Mouse (Mus musculus): ENCODE measurements around the gene 7530416G11Rik. TPM values are rescaled to one million over a fixed set of nuclear protein-coding genes. Genes with fewer than 3 reads are reported as not detected.

The 7530416G11Rik gene
- not detected in 2 replicates for polyA plus RNA-seq (2015; fragmentation: Nextera tagmentation; extraction: Ambion mirVana)

GRCm38 (mm10) chr15:85503127-85503526, at the start of gene 7530416G11Rik:
7530416G11Rik (minus strand) TSS chr15:85503227.
- peaks cover 13% of the 10 kb centered on the region for H3K4me1 ChIP-seq
- no peaks in the 10 kb centered on the region for H3K27me3 ChIP-seq (replicated peaks)
- H3K27ac ChIP-seq, result no peak within 1 kb of the TSS
- 84% methylated on average over 8 of the region's 8 CpGs for WGBS
- no peak within 1 kb of the TSS for H3K9ac ChIP-seq
- H3K4me2 ChIP-seq, result no peak within 1 kb of the TSS
- no peak for ATAC-seq (replicated peaks)
- no peaks in the 10 kb centered on the region for H3K36me3 ChIP-seq (replicated peaks)
- H3K9me3 ChIP-seq, result no peaks in the 10 kb centered on the region
- H3K4me3 ChIP-seq, result no peak within 1 kb of the TSS

GRCm38 (mm10) chr15:85546500-85546899, 43.5 kb upstream of the 7530416G11Rik start:
- Histone ChIP-seq H3K27ac (no peak overlapping the region), H3K4me2 (no peak overlapping the region), H3K27me3 (replicated peaks) (no peaks in the 10 kb centered on the region), H3K9ac (no peak overlapping the region), H3K4me1 (no peaks in the 10 kb centered on the region), H3K4me3 (no peak overlapping the region), H3K9me3 (no peaks in the 10 kb centered on the region), H3K36me3 (replicated peaks) (no peaks in the 10 kb centered on the region)
- 79% methylated on average over 4 of the region's 4 CpGs for WGBS
- ATAC-seq (replicated peaks), result no peak

GRCm38 (mm10) chr15:85545369-85545768, 42.3 kb upstream of the 7530416G11Rik start:
- no peaks in the 10 kb centered on the region for H3K9me3 ChIP-seq
- WGBS, result 91% methylated on average over 5 of the region's 5 CpGs
- no peaks in the 10 kb centered on the region for H3K27me3 ChIP-seq (replicated peaks)
- H3K4me3 ChIP-seq, result no peak overlapping the region
- H3K27ac ChIP-seq, result no peak overlapping the region
- no peak overlapping the region for H3K4me2 ChIP-seq
- H3K4me1 ChIP-seq, result no peaks in the 10 kb centered on the region
- no peaks in the 10 kb centered on the region for H3K36me3 ChIP-seq (replicated peaks)
- no peak overlapping the region for H3K9ac ChIP-seq
- no peak for ATAC-seq (replicated peaks)

- Histone ChIP-seq H3K9me3 (no peaks in the 10 kb centered on the region), H3K36me3 (replicated peaks) (no peaks in the 10 kb centered on the region), H3K27me3 (replicated peaks) (no peaks in the 10 kb centered on the region), H3K4me1 (0 out of 2 replicates have a peak, but pooled peaks cover 2% of the 10 kb centered on the region), H3K27ac (no peak overlapping the region), H3K4me2 (no peak overlapping the region), H3K9ac (no peak overlapping the region), H3K4me3 (no peak overlapping the region)
- WGBS, result 71% methylated on average over 11 of the region's 11 CpGs
- no peak for ATAC-seq (replicated peaks)
Measured at GRCm38 (mm10) chr15:85538170-85538569, 35.1 kb upstream of the 7530416G11Rik start.

GRCm38 (mm10) chr15:85537151-85537550, 34.1 kb upstream of the 7530416G11Rik start:
- H3K9me3 ChIP-seq, result no peaks in the 10 kb centered on the region
- ATAC-seq (replicated peaks), result no peak
- H3K27ac ChIP-seq, result no peak overlapping the region
- H3K27me3 ChIP-seq (replicated peaks), result no peaks in the 10 kb centered on the region
- 0 out of 2 replicates have a peak, but pooled peaks cover 2% of the 10 kb centered on the region for H3K4me1 ChIP-seq
- H3K36me3 ChIP-seq (replicated peaks), result no peaks in the 10 kb centered on the region
- WGBS, result 86% methylated on average over 25 of the region's 25 CpGs
- no peak overlapping the region for H3K4me3 ChIP-seq
- H3K9ac ChIP-seq, result no peak overlapping the region
- no peak overlapping the region for H3K4me2 ChIP-seq

GRCm38 (mm10) chr15:85534646-85535045, 31.6 kb upstream of the 7530416G11Rik start:
- Histone ChIP-seq H3K36me3 (replicated peaks) (no peaks in the 10 kb centered on the region), H3K4me2 (no peak overlapping the region), H3K27me3 (replicated peaks) (no peaks in the 10 kb centered on the region), H3K4me1 (0 out of 2 replicates have a peak, but pooled peaks cover 2% of the 10 kb centered on the region), H3K9ac (no peak overlapping the region), H3K9me3 (no peaks in the 10 kb centered on the region), H3K4me3 (no peak overlapping the region), H3K27ac (no peak overlapping the region)
- 86% methylated on average over 6 of the region's 6 CpGs for WGBS
- ATAC-seq (replicated peaks), result no peak

- H3K9me3 ChIP-seq, result no peaks in the 10 kb centered on the region
- no peak overlapping the region for H3K4me3 ChIP-seq
- no peaks in the 10 kb centered on the region for H3K36me3 ChIP-seq (replicated peaks)
- no peaks in the 10 kb centered on the region for H3K27me3 ChIP-seq (replicated peaks)
- 0 out of 2 replicates have a peak, but pooled peaks cover 2% of the 10 kb centered on the region for H3K4me1 ChIP-seq
- ATAC-seq (replicated peaks), result no peak
- H3K9ac ChIP-seq, result no peak overlapping the region
- H3K27ac ChIP-seq, result no peak overlapping the region
- no peak overlapping the region for H3K4me2 ChIP-seq
- 82% methylated on average over 8 of the region's 8 CpGs for WGBS
Measured at GRCm38 (mm10) chr15:85534215-85534614, 31.2 kb upstream of the 7530416G11Rik start.

- H3K4me2 ChIP-seq, result no peak overlapping the region
- no peaks in the 10 kb centered on the region for H3K4me1 ChIP-seq
- no peak overlapping the region for H3K9ac ChIP-seq
- no peaks in the 10 kb centered on the region for H3K9me3 ChIP-seq
- H3K4me3 ChIP-seq, result no peak overlapping the region
- no peak overlapping the region for H3K27ac ChIP-seq
- H3K36me3 ChIP-seq (replicated peaks), result no peaks in the 10 kb centered on the region
- H3K27me3 ChIP-seq (replicated peaks), result no peaks in the 10 kb centered on the region
- 73% methylated on average over 3 of the region's 3 CpGs for WGBS
- no peak for ATAC-seq (replicated peaks)
Measured at GRCm38 (mm10) chr15:85532063-85532462, 29.0 kb upstream of the 7530416G11Rik start.

GRCm38 (mm10) chr15:85529911-85530310, 26.9 kb upstream of the 7530416G11Rik start:
- Histone ChIP-seq H3K27ac (no peak overlapping the region), H3K9me3 (no peaks in the 10 kb centered on the region), H3K36me3 (replicated peaks) (no peaks in the 10 kb centered on the region), H3K4me1 (peaks cover under 1% of the 10 kb centered on the region), H3K4me2 (no peak overlapping the region), H3K4me3 (no peak overlapping the region), H3K9ac (no peak overlapping the region), H3K27me3 (replicated peaks) (no peaks in the 10 kb centered on the region)
- WGBS, result 69% methylated on average over 3 of the region's 3 CpGs
- ATAC-seq (replicated peaks), result no peak

- Histone ChIP-seq H3K4me2 (no peak overlapping the region), H3K4me1 (peaks cover 17% of the 10 kb centered on the region), H3K36me3 (replicated peaks) (no peaks in the 10 kb centered on the region), H3K4me3 (no peak overlapping the region), H3K27me3 (replicated peaks) (no peaks in the 10 kb centered on the region; the same call in 1 of the 2 replicates), H3K9me3 (no peaks in the 10 kb centered on the region), H3K27ac (no peak overlapping the region), H3K9ac (no peak overlapping the region)
- ATAC-seq (replicated peaks), result no peak
- WGBS, result 11% methylated on average over 12 of the region's 12 CpGs
Measured at GRCm38 (mm10) chr15:85524404-85524950, 21.4 kb upstream of the 7530416G11Rik start.

- 0 out of 2 replicates have a peak, but pooled peaks have one; percentile 37 for ATAC-seq (replicated peaks)
- no peak overlapping the region for H3K9ac ChIP-seq
Measured at GRCm38 (mm10) chr15:85523173-85523991, 20.4 kb upstream of the 7530416G11Rik start.

GRCm38 (mm10) chr15:85519438-85519837, 16.4 kb upstream of the 7530416G11Rik start:
- Histone ChIP-seq H3K36me3 (replicated peaks) (no peaks in the 10 kb centered on the region), H3K4me1 (peaks cover 12% of the 10 kb centered on the region), H3K4me3 (no peak overlapping the region), H3K9me3 (no peaks in the 10 kb centered on the region), H3K4me2 (no peak overlapping the region), H3K27ac (no peak overlapping the region), H3K27me3 (replicated peaks) (no peaks in the 10 kb centered on the region; the same call in 1 of the 2 replicates), H3K9ac (no peak overlapping the region)
- no peak for ATAC-seq (replicated peaks)
- WGBS, result 79% methylated on average over 4 of the region's 4 CpGs

More at GRCm38 (mm10) chr15:85523173-85523991, 20.4 kb upstream of the 7530416G11Rik start:
- H3K4me1 ChIP-seq, result peaks cover 17% of the 10 kb centered on the region
- no peak overlapping the region for H3K4me3 ChIP-seq
- no peaks in the 10 kb centered on the region for H3K36me3 ChIP-seq (replicated peaks)
- H3K4me2 ChIP-seq, result peak overlapping the region; percentile 12; the same call in 1 of the 2 replicates
- H3K27ac ChIP-seq, result no peak overlapping the region
- H3K27me3 ChIP-seq (replicated peaks), result no peaks in the 10 kb centered on the region; the same call in 1 of the 2 replicates
- H3K9me3 ChIP-seq, result no peaks in the 10 kb centered on the region
- 13% methylated on average over 14 of the region's 14 CpGs for WGBS

Data from midbrain, embryonic 15.5 days (tissue).